Mouse (Mus musculus) spleen, adult 2 months (tissue): Measurements from ENCODE around the gene 4930486L24Rik.

Source experiments
- CTCF ChIP-seq: fragments of 200-500 bp; IDR thresholded peaks from 2 replicates; pipeline ENCODE4 v1.5.1; 2011; ENCODE audit warnings: mild to moderate bottlenecking, inconsistent platforms; ENCODE audit not compliant: insufficient read depth, insufficient read length, insufficient replicate concordance; ENCODE audit errors: extremely low read depth
- POLR2A ChIP-seq: fragments of 200-500 bp; IDR thresholded peaks from 2 replicates; pipeline ENCODE4 v1.6.1; 2011; ENCODE audit warnings: low read depth, low read length, inconsistent platforms

DNA sequence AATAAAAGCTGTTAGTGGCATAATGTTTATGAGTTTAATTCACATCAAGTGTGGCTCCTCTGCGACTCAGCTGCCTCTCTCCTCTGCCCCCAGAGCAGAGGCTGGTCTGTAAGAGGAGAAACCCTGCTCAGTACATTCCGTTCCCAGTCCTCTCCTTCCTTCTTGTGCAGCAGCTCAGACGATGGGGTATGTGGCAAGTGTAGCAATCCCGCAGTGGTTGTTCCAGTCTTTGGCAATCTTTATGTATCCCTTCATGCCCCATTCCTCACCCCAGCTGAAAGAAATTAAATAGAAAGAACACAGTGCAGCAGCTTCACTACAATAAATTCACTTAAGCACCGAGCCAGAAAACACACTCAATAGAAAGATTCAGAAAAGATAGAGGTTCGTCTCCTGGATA is 21.6 kb downstream of the 4930486L24Rik start:
- no peak for TF ChIP-seq CTCF
- no peak for TF ChIP-seq POLR2A
